Mouse (Mus musculus) large intestine, adult 2 months (tissue): ENCODE data around the gene Ppih. TPM values are rescaled to one million over a fixed set of nuclear protein-coding genes. Genes with fewer than 3 reads are reported as not detected.

ENCODE experiments used
- DNase-seq: peaks from one replicate; pipeline ENCODE4 v3.0.0-alpha.2; 2012; ENCODE audit warnings: low read depth, low spot score
- WGBS: fragments of 180-500 bp; shearing (Covaris S2); methylation state at CpG from one replicate; pipeline ENCODE4 v1.1.7; 2018; 5-methylcytosine and 5-hydroxymethylcytosine counted together
- polyA plus RNA-seq: library from polyadenylated mRNA; depleted of rRNA; stranded (reverse); fragments of >200 nt; gene quantifications from 2 replicates; pipeline ENCODE4 v1.2.3, GENCODE M21; 2012; rRNA removed

The Ppih gene
- 24.5 and 25.4 TPM in 2 replicates for polyA plus RNA-seq

DNA sequence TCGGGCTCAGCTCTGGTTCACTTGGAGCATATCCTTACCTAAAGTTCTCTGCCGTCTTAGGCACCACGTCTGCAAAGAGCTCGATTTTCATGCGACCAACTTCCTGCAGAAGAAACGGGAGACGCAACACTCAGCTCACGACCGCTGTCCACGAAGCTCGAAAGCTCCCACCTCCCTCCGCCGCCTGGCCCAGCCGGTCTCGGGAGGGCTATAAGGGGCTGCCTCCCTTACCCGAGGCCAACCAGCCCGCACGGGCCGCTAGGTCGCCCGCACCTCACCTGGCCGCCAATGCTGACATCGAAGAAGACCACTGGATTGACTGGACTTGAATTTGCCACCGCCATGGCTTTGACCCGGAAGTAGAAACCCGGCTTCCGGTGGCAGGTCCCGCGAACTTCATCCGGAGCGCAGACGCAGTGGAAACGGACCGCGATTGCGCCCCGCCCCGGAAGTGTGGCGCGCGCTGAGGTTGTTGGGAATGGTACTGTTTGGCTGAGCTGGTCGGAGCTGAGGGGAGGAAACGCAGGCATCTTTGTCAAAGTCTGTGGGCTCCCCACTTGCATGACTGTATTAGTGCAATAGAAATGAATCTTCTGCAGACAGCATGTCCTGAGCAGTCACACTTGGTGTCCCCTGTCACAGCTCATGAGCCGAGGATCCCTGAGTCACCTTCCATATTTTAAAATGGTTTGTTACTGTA is at the start of gene Ppih:
Gene Ppih, minus strand, starts transcription at position 416 of the 700 bp plus-strand sequence.
- 1% methylated on average over 44 of the region's 44 CpGs for WGBS
- peak; percentile 85 for DNase-seq

DNA sequence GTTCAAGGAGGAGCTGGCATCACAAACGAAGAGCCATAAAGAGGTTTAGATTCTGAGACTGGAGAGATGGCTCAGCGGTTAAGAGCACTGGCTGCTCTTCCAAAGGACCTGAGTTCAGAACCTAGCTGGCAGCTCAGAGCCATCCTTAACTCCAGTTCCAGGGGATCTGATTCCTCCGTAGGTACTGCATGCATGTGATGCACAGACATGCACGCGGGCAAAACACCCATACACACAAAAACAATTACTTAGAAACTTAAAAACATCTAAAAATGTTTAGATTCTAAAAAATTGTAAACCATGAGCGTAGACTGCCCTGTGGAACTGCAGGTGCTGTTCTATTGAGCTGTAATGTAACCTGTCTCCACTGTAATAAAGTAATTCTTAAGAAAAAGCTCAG is 49.1 kb upstream of the Ppih start:
- 82% methylated on average over 6 of the region's 6 CpGs for WGBS
- DNase-seq: no peak

DNA sequence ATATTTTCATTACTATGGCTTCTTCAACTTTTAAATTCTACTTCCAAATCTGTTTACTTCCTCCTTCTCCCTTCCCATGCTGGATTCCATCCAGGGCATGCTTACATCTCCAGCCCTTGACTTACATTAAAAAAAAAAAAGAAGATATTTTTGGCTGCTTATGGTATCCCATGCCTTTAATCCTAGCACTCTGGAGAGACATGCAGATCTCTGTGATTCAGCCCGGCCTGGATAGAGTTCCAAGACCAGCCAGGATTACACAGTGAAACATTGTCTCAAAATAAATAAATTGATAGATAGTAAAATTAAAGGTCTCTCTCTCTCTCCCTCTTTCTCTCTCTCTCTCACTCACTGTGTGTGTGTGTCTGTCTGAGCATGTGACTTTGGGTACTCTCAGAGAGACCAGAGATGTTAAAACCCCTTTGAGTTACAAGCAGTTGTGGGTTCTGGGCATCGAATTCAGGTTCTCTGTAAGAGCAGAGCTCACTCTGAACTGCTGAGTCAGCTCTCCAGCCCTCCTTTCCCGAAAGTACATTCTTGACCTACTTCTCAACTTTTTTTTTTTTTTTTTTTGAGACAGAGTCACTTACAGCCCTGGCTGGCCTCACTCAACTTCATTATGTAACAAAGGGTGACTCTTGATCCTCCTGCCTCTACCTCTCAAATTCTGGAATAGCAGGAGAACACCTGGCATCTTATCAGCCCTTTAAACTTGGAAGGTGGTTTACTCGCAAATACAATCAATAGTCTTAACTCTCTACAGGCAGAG is 46.6 kb upstream of the Ppih start:
- WGBS: 29% methylated on average over 4 of the region's 4 CpGs
- DNase-seq: no peak

DNA sequence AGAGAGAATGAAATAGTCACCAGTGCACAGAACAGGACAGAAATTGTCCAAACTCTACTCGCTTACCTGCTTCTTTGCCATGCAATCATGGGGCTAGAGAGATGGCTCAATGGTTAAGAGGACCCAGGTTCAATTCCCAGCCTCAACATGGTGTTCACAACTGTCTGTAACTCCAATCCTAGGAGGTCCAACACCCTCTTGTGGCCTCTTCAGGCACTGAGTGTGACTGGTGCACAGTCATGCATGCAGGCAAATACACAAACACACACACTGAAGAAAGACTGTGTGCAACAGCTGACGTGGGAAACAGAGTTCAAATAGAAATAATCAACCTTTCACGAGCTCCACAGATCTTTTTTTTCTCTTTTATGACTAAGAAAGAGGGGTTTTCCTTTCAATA is 41.9 kb upstream of the Ppih start:
- 78% methylated on average over 3 of the region's 3 CpGs for WGBS
- no peak for DNase-seq

DNA sequence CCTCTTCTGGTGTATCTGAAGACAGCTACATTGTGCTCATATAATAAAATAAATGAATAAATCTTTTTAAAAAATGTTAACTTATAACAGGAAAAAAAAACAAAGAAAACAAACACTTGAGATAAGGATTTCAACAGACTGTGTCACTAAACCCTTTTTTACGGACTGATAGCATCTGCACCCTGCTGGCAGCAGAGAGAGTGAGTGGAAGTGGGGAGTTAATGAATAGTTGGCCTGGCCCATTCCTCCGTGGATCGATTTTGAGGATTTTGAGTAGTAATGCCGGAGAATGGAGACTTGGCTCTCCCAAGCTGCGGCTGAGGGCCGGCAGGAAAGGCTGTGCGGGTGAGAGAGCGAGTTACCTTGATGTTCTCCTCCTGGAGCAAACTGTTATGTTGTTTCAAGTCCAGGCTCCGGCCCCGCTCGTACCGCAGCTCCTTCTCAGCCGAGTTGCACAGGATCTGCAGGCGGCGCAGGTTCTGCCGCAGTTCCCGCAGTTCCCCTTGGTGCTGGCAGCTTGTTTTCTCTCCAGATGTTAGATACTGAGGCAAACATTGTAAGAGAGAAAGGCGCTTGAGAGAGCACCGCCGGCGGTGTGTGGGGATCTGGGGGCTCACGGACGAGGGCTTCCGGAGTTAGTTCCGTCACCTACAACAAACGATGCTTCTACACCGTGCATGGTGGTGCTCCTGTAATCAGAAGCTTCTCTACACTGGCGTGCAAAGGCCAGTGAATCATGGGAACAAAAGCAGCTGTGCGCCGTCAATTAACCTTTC is 39.0 kb upstream of the Ppih start:
- DNase-seq: no peak
- WGBS: 8% methylated on average over 30 of the region's 30 CpGs

DNA sequence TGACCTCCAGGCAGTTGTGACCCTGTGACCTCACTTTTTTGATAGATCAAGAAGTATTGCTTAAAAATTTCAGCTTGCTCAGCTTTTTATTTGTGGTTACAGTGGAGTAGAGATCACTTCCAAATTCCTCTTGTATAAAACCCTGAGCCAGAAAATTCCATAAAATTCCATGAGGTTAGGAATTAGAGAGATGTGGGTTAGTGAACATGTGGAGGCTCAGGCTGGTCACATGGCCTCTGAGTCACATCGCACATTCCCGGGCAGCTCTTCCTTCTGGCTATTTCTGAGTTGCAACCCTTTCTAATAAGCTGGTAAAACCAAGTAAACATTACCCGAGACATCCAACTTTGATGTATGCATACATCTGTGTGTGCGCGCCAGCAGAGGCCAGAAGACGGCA is 25.2 kb upstream of the Ppih start:
- 89% methylated on average over 6 of the region's 6 CpGs for WGBS
- DNase-seq: no peak

DNA sequence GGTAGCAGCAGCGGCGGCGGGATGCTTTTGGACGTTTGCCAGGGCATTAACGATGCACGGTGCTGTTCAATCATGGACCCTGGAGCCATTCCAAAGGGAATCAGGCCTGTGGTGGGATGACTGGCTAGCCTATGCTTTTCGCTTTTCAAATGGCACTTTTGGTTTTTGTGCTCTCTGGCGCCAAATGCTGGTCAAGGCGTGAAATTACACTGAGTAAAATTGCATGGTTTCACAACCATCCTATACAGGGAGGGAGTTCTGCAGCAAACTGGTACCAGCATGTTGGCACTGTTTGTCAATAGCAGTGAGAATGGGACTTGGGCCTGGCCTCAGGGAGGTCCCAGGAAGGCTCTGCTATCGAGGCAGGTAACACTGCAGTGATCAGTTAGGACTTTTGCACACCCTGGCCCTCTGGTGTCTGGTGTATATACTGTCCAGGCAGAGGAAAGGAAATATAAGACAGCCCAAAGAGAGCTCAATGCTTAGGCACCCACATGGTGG is 18.6 kb upstream of the Ppih start:
- peak; percentile 16 for DNase-seq
- WGBS: 4% methylated on average over 10 of the region's 10 CpGs

DNA sequence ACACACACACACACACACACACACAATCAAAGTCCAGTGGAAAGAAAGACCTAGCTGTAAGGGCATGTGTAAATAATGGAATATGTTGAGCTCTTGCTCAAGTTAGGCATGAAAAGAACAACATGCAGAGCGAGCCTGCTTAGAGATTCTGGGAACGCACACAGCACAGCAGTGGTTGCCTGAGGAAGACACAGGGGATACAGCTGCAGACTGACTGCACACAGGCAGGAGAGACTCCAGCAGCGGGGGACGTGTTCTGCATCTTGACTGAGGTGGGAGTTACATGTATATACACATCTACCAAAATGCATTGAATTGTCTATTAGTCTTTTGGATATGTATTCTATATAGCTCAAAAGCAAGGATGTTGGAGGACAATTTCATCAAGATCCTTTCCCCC is 18.1 kb upstream of the Ppih start:
- 74% methylated on average over 4 of the region's 4 CpGs for WGBS
- DNase-seq: no peak

DNA sequence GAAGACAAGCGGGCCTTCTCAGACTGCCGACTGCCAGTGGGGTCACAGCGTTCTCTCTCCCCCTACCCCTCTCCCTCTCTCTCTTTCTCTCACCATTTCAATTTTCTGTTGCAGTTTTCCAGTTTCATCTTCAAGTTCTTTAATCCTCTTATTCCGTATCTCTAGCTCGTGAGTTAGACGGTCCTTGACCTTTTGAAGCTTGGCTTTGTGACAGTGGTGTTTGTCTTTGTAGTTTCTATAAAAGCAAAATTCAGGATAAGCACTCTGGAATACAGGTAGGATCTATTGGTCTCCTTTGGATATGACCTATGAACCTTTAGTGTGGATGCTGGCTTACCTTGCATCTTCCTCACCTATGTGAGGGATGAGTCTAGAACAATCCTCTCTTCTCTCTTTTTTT is 13.1 kb upstream of the Ppih start:
- no peak for DNase-seq
- WGBS: 85% methylated on average over 6 of the region's 6 CpGs

DNA sequence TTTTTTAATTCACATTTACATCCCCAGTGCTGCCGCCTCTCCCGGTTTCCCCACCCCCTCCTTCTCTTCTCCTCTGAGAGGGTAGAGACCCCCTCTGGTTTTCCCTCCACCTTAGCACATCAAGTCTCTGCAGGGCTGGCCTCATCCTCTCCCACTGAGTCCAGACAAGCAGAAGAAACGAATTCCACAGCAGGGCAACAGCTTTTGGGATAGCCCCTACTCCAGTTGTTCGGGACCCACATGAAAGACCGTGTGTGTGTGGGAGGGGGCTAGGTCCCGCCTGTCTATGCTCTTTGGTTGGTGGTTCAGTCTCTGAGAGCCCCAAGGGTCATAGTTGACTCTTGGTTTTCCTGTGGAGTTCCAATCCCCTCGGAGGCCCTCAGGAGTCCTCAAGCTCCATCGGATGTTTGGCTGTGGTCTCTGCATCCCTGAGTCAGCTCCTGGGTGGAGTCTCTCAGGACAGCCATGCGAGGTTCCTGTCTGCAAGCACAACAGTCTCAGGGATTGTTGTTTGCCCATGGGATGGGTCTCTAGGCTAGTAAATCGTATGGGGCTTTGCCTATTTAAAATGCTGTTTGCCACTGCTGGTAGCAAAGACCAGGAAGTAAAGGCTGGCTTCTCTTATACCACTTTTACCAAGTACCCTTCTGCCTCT is 677 bp upstream of the Ppih start:
- DNase-seq: no peak
- 33% methylated on average over 10 of the region's 10 CpGs for WGBS

DNA sequence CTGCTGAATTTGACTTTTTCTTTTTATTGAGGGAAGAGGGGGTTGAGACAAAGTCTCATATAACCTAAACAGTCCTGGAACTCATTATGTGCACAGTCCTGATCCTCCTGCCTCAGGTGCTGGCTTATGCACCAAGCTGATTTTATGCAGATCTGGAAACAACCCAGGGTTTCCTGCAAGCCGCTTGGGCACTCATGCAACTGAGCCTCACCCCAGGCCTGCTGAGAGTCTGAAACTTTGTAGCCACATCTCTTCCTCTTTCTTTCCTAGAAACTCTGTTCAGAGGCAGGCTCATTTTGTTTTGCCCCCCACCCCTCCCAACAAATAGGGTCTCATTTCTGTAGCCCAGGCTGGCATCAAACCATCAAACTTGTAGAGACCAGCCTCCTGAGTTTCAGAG is 6.6 kb downstream of the Ppih start:
- no peak for DNase-seq
- 88% methylated on average over 1 of the region's 1 CpGs for WGBS

DNA sequence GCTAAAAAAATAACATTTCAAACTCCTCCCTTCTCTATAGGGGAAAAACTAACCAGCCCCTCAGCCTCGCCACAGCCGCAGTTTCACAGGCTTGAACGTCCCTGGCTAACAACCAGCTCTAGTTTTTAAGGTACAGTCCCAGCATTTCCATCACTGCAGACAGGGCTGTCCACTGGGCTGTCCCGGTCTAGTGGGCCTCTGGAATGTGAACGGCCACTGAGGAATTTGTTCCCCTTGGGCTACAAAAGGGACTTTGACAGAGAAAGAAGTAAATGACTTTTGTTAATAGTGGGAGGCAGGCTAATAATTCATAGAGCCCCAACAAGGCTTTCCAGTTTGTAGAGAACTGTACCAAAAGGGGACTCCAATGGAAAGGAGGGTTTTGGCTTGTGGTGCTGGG is 14.9 kb downstream of the Ppih start:
- no peak for DNase-seq
- 71% methylated on average over 5 of the region's 5 CpGs for WGBS

DNA sequence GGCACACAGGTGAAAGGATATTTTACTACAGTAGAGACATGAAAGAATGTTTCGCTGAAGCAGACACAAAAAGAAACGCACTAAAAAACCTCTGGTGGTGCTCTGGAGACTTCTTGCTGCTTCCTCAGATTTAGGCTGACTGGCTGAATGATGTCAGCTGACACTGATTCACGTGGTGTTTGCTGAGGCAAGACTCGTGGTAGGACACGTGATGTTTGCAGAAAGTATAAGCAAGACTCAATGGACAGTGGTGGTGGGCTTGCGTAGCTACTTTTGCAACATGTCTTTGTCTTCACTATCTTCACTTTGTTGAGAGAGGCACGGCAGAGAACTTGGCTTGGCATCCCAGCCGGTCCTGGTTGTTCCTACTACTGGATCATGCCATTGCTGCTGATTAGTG is 17.1 kb downstream of the Ppih start:
- DNase-seq: no peak
- 88% methylated on average over 8 of the region's 8 CpGs for WGBS

DNA sequence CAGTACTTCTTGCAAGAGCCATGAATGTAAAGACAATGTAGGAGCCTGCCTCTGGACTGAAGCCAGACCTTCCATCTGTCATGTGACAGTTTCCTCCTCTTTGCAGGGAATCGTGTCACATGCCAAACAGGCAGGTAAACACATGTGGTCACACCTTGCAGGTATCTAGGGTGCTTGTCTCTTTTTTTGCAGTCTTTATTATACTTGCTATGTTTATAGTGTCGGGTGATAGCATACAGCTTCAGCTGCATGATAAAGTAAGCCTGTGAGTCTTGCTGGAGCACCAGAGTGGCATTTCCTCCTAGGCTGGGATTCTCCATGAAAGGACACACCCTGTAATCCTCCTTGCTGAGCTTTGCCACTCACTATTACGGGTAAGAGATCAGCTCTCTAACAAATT is 18.6 kb downstream of the Ppih start:
- no peak for DNase-seq
- WGBS: 39% methylated on average over 3 of the region's 3 CpGs

DNA sequence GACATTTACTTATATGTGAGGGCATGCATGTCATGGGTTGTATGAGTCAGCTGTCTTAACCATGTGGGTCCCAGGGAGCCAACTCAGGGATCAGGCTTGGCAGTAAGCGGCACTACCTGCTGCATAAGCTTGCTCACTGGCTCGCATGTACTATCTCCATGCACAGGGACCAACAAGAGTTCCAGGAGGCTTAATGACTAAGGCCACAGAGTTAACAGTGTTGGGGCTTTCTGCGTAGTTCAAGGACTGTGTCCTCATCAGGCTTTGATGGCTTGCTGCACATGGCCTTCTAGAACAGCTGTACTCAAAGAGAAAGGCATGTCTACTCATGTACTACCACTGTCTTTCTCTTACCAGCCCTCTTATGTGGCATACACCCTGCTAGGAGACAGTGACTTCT is 19.6 kb downstream of the Ppih start:
- no peak for DNase-seq
- WGBS: 92% methylated on average over 3 of the region's 3 CpGs

DNA sequence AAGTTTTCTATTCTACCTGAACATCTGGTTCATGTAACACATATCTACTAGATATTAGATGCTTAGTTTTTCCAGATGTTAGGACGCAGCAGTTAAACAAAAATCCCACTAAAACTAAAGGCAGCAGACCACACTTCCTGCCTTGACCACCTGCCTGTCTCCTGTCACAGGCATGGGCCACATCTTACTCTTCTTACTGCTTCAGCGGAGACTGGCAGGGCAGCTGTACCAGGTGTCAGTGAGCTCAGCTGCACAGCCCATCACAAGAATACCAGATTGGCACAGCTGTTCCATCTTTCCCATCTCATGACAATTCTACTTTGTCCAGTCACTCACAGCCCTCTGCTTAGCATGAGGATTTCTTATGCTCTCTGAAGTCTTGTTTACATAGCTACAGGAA is 23.0 kb downstream of the Ppih start:
- WGBS: 78% methylated on average over 2 of the region's 2 CpGs
- no peak for DNase-seq

DNA sequence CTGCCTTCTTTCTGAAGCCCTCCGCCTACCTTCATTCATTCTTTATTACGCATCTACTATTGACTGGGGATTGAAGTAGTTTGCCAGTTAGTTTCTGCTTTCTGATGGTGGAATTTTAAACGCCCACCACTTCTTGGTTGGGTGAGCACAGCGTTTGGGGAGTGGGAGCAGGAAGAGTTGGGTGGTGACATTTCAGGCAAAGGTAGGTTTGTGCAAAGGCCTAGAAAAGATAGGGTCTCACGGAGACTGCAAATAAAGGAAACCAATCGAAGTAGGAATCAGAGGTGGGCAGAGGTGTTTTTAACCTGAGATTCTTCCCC is 25.3 kb downstream of the Ppih start:
- 4% methylated on average over 6 of the region's 6 CpGs for WGBS
- DNase-seq: no peak

DNA sequence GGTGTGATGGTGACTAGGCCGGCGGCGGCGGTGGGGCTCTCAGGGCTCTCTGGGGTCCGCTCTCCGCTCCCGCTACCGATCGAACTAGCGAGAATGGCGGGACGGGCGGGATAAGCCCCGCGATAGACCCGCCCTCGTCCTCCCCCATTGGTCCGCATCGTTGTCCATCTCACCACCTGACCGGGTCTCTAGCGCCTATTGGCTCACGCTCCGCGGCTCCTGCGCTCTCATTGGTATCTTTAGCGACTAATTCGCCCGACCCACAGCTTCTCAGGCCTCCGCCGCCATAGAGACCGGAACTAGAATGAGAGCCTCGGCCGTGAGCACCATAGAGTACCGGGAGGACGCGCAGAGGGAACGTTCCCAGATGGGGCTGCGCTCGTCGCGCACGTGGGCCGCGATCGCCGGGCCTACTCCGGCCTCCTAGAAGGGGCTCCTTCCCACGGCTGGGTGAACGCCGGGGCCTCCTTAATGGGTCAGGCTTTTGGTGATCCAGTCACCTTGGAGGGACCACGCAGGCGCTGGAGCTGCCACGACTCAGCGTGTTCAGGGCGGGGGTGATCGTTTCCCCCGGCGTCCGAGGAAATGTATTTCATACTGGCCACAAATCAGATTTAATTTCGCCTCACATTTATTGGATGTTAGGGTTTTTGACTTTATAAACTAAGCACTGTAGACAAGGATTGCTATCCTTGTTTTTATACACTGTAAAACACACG is 25.8 kb downstream of the Ppih start, which contains the start of gene Ybx1:
Gene Ybx1, minus strand, starts transcription at position 190 of the 719 bp plus-strand sequence.
- under 1% methylated on average over 61 of the region's 61 CpGs for WGBS
- peak; percentile 94 for DNase-seq

DNA sequence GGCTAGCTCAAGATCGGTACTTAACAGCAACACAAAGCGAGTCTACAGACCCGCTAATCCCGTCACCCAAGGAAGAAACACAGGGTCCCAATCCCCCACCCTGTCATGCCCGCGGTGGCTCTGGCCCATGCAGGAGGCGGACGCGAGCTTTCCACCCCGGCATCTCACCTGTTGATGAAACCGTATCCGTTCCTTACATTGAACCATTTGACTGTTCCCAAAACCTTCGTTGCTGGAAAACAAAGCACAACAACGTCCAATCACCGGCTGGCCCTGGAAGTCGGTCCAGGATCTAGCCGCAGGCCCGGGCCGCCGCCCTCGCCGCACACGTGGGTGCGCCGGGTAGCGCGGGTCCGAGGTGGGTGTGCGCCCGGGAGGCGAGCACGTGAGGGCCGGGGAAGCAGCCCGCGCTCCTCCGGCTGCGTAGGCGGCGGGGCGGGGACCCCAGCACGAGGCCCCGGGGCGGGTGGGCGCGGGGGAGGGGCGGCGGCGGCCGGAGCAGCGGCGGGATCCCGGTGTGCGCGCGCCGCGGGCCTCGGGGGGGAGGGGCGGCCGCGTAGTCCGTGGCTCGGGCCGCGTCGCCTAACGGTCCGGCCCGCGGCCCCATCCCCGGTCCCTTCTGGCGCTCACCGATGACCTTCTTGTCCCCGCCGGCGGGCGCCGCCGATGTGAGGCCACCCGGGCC is 26.6 kb downstream of the Ppih start:
- WGBS: under 1% methylated on average over 64 of the region's 80 CpGs
- no peak for DNase-seq
